Mouse (Mus musculus) forebrain, embryonic 12.5 days (tissue): ENCODE measurements around the gene Dcaf7. TPM values are rescaled to one million over a fixed set of nuclear protein-coding genes. Genes with fewer than 3 reads are reported as not detected.

Experiments
- ATAC-seq: fragments of 200-750 bp; cut with Nextera tagmentation; 2 replicates; pipeline ENCODE4 v1.8.0; 2017; ENCODE audit warnings: moderate TSS enrichment; ENCODE audit not compliant: low FRiP score
- H3K27ac ChIP-seq: fragments of 300-500 bp; sonication (generic); 2 replicates; pipeline ENCODE4 v1.5.1; 2016; ENCODE audit warnings: mild to moderate bottlenecking
- H3K27me3 ChIP-seq: fragments of 300-500 bp; sonication (generic); 2 replicates; pipeline ENCODE4 v1.6.1; 2016; ENCODE audit warnings: mild to moderate bottlenecking
- H3K36me3 ChIP-seq: fragments of 300-500 bp; sonication (generic); replicated peaks from 2 replicates; pipeline ENCODE4 v1.6.1; 2016; ENCODE audit warnings: mild to moderate bottlenecking
- H3K4me1 ChIP-seq: fragments of 300-500 bp; sonication (generic); 2 replicates; pipeline ENCODE4 v1.6.1; 2016
- H3K4me2 ChIP-seq: fragments of 300-500 bp; sonication (generic); 2 replicates; pipeline ENCODE4 v1.6.1; 2016; ENCODE audit warnings: mild to moderate bottlenecking, moderate library complexity
- H3K4me3 ChIP-seq: fragments of 300-500 bp; sonication (generic); replicated peaks from 2 replicates; pipeline ENCODE4 v1.5.1; 2016; ENCODE audit warnings: mild to moderate bottlenecking
- H3K9ac ChIP-seq: fragments of 300-500 bp; sonication (generic); 2 replicates; pipeline ENCODE4 v1.6.1; 2016; ENCODE audit warnings: mild to moderate bottlenecking
- H3K9me3 ChIP-seq: fragments of 300-500 bp; sonication (generic); 2 replicates; pipeline ENCODE4 v1.6.1; 2016
- WGBS: fragments of 180-500 bp; shearing (Covaris S2); methylation state at CpG from one replicate; pipeline ENCODE4 v1.1.7; 2016; 5-methylcytosine and 5-hydroxymethylcytosine counted together
- polyA plus RNA-seq: library from polyadenylated mRNA; unstranded; fragments of >200 nt; fragmentation: Nextera tagmentation; extraction: Ambion mirVana; gene quantifications from 2 replicates; pipeline ENCODE4 v1.2.1, GENCODE M21; 2016

Dcaf7 gene
- polyA plus RNA-seq, 1 experiment from 2014 or later, result 118 TPM

GRCm38 (mm10) chr11:106073774-106074173 lies 37.1 kb downstream of the Dcaf7 start:
- no peaks in the 10 kb centered on the region for H3K9me3 ChIP-seq
- H3K4me2 ChIP-seq, result no peak overlapping the region
- H3K27me3 ChIP-seq, result no peaks in the 10 kb centered on the region
- H3K4me1 ChIP-seq, result no peaks in the 10 kb centered on the region
- no peak overlapping the region for H3K9ac ChIP-seq
- 94% methylated on average over 3 of the region's 3 CpGs for WGBS
- peaks cover 20% of the 10 kb centered on the region for H3K36me3 ChIP-seq
- no peak overlapping the region for H3K27ac ChIP-seq
- ATAC-seq, result no peak
- no peak overlapping the region for H3K4me3 ChIP-seq

GRCm38 (mm10) chr11:106076321-106076720 lies 39.6 kb downstream of the Dcaf7 start:
- Histone ChIP-seq H3K4me3 (no peak overlapping the region), H3K27ac (no peak overlapping the region), H3K36me3 (peaks cover 20% of the 10 kb centered on the region), H3K4me2 (no peak overlapping the region), H3K4me1 (no peaks in the 10 kb centered on the region), H3K9me3 (no peaks in the 10 kb centered on the region), H3K9ac (no peak overlapping the region), H3K27me3 (no peaks in the 10 kb centered on the region)
- WGBS, result 4% methylated on average over 4 of the region's 4 CpGs
- no peak for ATAC-seq

GRCm38 (mm10) chr11:106083708-106084701 lies 47.3 kb downstream of the Dcaf7 start, which contains the start of gene Map3k3:
Map3k3 (plus strand) TSS chr11:106084613.
- peaks cover 17% of the 10 kb centered on the region for H3K4me1 ChIP-seq
- H3K4me2 ChIP-seq, result peak within 1 kb of the TSS; percentile 60
- no peaks in the 10 kb centered on the region for H3K36me3 ChIP-seq
- no peaks in the 10 kb centered on the region for H3K9me3 ChIP-seq
- H3K9ac ChIP-seq, result peak within 1 kb of the TSS; percentile 90
- 1% methylated on average over 68 of the region's 69 CpGs for WGBS
- ATAC-seq, result peak; percentile 98
- H3K4me3 ChIP-seq, result peak within 1 kb of the TSS; percentile 94
- peak within 1 kb of the TSS; percentile 99 for H3K27ac ChIP-seq
- no peaks in the 10 kb centered on the region for H3K27me3 ChIP-seq

DNA sequence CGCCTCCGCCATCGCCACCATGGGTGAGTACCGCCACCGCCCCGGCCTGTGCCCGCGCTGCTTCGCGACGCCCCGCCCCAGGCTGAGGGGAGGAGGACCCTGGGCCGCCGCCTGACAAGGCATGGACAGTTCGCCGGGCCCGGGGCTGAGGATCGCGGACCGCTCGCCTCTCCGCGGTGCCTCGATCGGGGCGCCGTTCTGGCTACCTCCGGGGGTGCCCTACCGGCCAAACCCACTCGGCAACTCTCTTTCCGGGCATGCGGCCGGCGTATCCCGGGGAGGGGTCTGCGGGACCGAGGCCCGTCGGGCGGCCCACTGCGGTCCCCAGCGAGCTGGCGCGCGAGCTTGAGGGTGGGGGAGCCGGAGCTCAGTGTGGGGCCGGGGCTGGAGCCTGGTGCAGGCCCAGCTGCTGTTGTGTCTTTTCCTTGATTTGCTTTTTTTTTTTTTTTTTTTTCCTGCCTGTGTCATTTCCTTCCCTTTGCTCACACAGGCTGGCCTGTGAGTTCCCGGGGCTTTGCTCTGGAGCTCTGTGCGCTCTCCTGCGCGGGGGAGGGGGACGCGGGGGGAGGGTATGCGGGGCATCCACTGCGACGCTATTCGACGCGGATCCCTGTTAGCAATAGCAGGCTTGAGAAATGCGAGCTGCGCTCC lies 48.4 kb downstream of the Dcaf7 start:
- peak; percentile 73 for ATAC-seq
- WGBS, result under 1% methylated on average over 49 of the region's 61 CpGs
- peak overlapping the region; percentile 60 for H3K4me2 ChIP-seq
- no peaks in the 10 kb centered on the region for H3K9me3 ChIP-seq
- H3K27me3 ChIP-seq, result no peaks in the 10 kb centered on the region
- H3K27ac ChIP-seq, result peak overlapping the region; percentile 99
- peaks cover 17% of the 10 kb centered on the region for H3K4me1 ChIP-seq
- peak overlapping the region; percentile 94 for H3K4me3 ChIP-seq
- H3K36me3 ChIP-seq, result no peaks in the 10 kb centered on the region
- peak overlapping the region; percentile 90 for H3K9ac ChIP-seq

GRCm38 (mm10) chr11:106098223-106098622 lies 61.6 kb downstream of the Dcaf7 start:
- H3K27ac ChIP-seq, result no peak overlapping the region
- no peak for ATAC-seq
- H3K4me3 ChIP-seq, result no peak overlapping the region
- H3K4me2 ChIP-seq, result no peak overlapping the region
- no peaks in the 10 kb centered on the region for H3K9me3 ChIP-seq
- H3K4me1 ChIP-seq, result no peaks in the 10 kb centered on the region
- 94% methylated on average over 1 of the region's 1 CpGs for WGBS
- H3K27me3 ChIP-seq, result no peaks in the 10 kb centered on the region
- H3K36me3 ChIP-seq, result no peaks in the 10 kb centered on the region
- H3K9ac ChIP-seq, result no peak overlapping the region

DNA sequence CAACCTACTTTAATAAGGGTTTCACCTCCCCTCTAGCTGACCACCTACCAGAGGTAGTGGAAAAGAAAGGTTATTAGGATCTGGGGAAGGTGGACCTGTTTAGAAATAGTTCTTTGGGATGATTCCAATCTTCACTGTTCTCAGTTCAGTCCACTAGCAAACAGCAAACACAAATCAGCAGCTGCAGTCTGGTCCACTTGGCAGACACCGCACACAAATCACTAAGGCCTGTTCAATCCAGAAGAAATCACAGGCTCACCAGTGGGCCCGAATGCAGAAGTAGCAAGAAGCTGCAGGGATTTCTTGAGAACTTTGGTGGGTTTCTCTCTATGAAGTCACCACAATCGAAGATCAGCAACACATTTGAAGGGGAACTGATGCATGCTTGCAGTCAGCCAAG lies 66.2 kb downstream of the Dcaf7 start:
- no peak overlapping the region for H3K27ac ChIP-seq
- ATAC-seq, result no peak
- no peaks in the 10 kb centered on the region for H3K9me3 ChIP-seq
- H3K4me2 ChIP-seq, result no peak overlapping the region
- H3K9ac ChIP-seq, result no peak overlapping the region
- no peaks in the 10 kb centered on the region for H3K4me1 ChIP-seq
- no peak overlapping the region for H3K4me3 ChIP-seq
- WGBS, result 89% methylated on average over 3 of the region's 3 CpGs
- H3K27me3 ChIP-seq, result no peaks in the 10 kb centered on the region
- H3K36me3 ChIP-seq, result no peaks in the 10 kb centered on the region

- no peak overlapping the region for H3K4me2 ChIP-seq
- H3K9me3 ChIP-seq, result no peaks in the 10 kb centered on the region
- no peak overlapping the region for H3K9ac ChIP-seq
- peaks cover 4% of the 10 kb centered on the region; the same call in 1 of the 2 replicates for H3K36me3 ChIP-seq
- no peak overlapping the region for H3K27ac ChIP-seq
- no peaks in the 10 kb centered on the region for H3K27me3 ChIP-seq
- ATAC-seq, result no peak
- H3K4me1 ChIP-seq, result no peaks in the 10 kb centered on the region
- 92% methylated on average over 8 of the region's 8 CpGs for WGBS
- no peak overlapping the region for H3K4me3 ChIP-seq
Observed at GRCm38 (mm10) chr11:106106047-106106587, 69.4 kb downstream of the Dcaf7 start.

Other genes with a start within 250 kb of the Dcaf7 start
- gene Cyb561, start 83.5 kb upstream of the Dcaf7 start, polyA plus RNA-seq, result 13.2 and 14.6 TPM in 2 replicates
- gene Ace, start 68.9 kb upstream of the Dcaf7 start, polyA plus RNA-seq, result 0.60 and 0.78 TPM in 2 replicates
- not detected in 2 replicates for gene Ace3, start 42.2 kb upstream of the Dcaf7 start, polyA plus RNA-seq
- 0.36 and 0.64 TPM in 2 replicates for gene Kcnh6, start 28.7 kb upstream of the Dcaf7 start, polyA plus RNA-seq
- 9.6 and 9.8 TPM in 2 replicates for gene Taco1, start 29.2 kb downstream of the Dcaf7 start, polyA plus RNA-seq
- gene Map3k3, start 47.7 kb downstream of the Dcaf7 start, polyA plus RNA-seq, result 21.6 and 22.6 TPM in 2 replicates
- not detected in 2 replicates for gene Gm10840, start 124.0 kb downstream of the Dcaf7 start, polyA plus RNA-seq
- gene Limd2, start 124.0 kb downstream of the Dcaf7 start, polyA plus RNA-seq, result 289 and 300 TPM in 2 replicates
- gene Strada, start 165.3 kb downstream of the Dcaf7 start, polyA plus RNA-seq, result 35.2 and 36.1 TPM in 2 replicates
- 91.9 and 92.1 TPM in 2 replicates for gene Ccdc47, start 179.5 kb downstream of the Dcaf7 start, polyA plus RNA-seq
- 122 and 129 TPM in 2 replicates for gene Ddx42, start 180.1 kb downstream of the Dcaf7 start, polyA plus RNA-seq
- 63.0 and 69.1 TPM in 2 replicates for gene Ftsj3, start 219.2 kb downstream of the Dcaf7 start, polyA plus RNA-seq
- gene Psmc5, start 219.3 kb downstream of the Dcaf7 start, polyA plus RNA-seq, result 334 and 335 TPM in 2 replicates
- 26.1 and 26.5 TPM in 2 replicates for gene Smarcd2, start 236.1 kb downstream of the Dcaf7 start, polyA plus RNA-seq
- 0.33 and 0.34 TPM in 2 replicates for gene Tcam1, start 239.8 kb downstream of the Dcaf7 start, polyA plus RNA-seq